8 mouse cellular contexts compared by ENCODE assay signal in the genomic region with DNA sequence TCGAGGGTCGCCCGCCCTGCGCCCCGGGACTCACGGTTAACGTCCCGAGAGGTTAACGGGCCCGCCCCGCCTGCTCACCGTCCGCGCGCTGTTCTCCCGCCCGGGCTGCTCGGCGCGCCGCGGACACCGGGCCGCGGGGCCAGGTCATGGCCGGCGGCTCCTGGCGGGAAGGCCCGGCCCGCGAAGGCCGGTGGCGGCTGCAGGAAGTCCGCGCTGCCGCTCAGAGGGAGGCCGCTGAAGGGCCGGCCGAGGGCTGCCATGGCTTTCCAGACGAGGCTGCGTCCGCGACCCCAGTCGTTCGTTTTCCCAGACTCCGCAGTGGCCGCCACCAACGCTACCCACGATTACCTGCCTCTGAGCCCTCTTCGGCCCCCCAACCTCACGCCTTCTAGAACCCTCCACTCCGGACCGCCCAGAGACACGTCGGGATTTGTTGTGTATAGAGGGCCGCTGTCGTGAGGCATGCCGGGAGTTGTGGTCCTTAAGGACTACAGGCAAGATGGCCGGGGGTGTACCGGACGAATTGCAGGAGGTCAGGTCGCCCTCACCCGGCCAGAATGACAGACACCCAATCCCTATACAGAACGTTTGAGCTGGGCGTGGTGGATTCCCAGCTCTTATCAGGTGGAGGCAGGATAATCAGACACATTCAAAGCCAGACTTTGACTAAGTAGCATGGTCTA. TPM values are rescaled to one million over a fixed set of nuclear protein-coding genes. Genes with fewer than 3 reads are reported as not detected.
DNase-seq lines count a peak whose midpoint lies in the region; ATAC-seq and TF ChIP-seq lines count a peak whose summit lies in the region.

A gene (minus strand): TSS at position 389 of the 683 bp plus-strand sequence.

- peak; percentile 78 for TF ChIP-seq EP300 in heart, adult 2 months (IDR thresholded peaks at IDR 0.05; ENCODE audit: insufficient read depth, low read depth, low read length)

- no peaks in the 10 kb centered on the region for H3K9me3 ChIP-seq in embryonic facial prominence, embryonic 14.5 days (ENCODE audit: control insufficient read depth, low read length)
- no peaks in the 10 kb centered on the region for H3K9me3 ChIP-seq in limb, embryonic 14.5 days (ENCODE audit: control insufficient read depth, low read length)
- H3K9me3 ChIP-seq in midbrain, postnatal 0 days (ENCODE audit: low read length), result no peaks in the 10 kb centered on the region

- H3K79me2 ChIP-seq in heart, adult 2 months (replicated peaks; ENCODE audit: control insufficient read depth, insufficient read depth, low read length), result 0 out of 2 replicates have a peak, but pooled peaks cover 2% of the 10 kb centered on the region

- peak; percentile 99 for ATAC-seq in embryonic facial prominence, embryonic 14.5 days (ENCODE audit: low read depth)
- peak; percentile 96 for ATAC-seq in limb, embryonic 14.5 days (ENCODE audit: low FRiP score, low read depth)
- ATAC-seq in midbrain, postnatal 0 days (ENCODE audit: low FRiP score), result peak; percentile 96

- TF ChIP-seq POLR2A in heart, adult 2 months (IDR thresholded peaks at IDR 0.05; ENCODE audit: insufficient read depth, low read depth, low read length), result peak; percentile 91
- 0 out of 2 replicates have a peak, but pooled peaks have one; percentile 64 for TF ChIP-seq POLR2A in limb, embryonic 14.5 days (IDR thresholded peaks at IDR 0.05; ENCODE audit: borderline replicate concordance, extremely low read depth, insufficient read depth, insufficient read length)

- peak within 1 kb of the TSS; percentile 90 for H3K4me3 ChIP-seq in embryonic facial prominence, embryonic 14.5 days (ENCODE audit: low read depth, low read length)
- peak within 1 kb of the TSS; percentile 81 for H3K4me3 ChIP-seq in heart, adult 2 months
- peak within 1 kb of the TSS; percentile 92 for H3K4me3 ChIP-seq in limb, embryonic 14.5 days (replicated peaks; ENCODE audit: low read length)
- H3K4me3 ChIP-seq in midbrain, postnatal 0 days (ENCODE audit: low read depth, low read length), result peak within 1 kb of the TSS; percentile 98

- DNase-seq in 3T3-L1 (ENCODE audit: low read depth, low spot score), result peak; percentile 94
- DNase-seq in adrenal gland, postnatal 4 days (ENCODE audit: low spot score in 2 of 2), result peak; percentile 54 to 78
- DNase-seq in embryonic facial prominence, embryonic 14.5 days (ENCODE audit: low spot score), result peak; percentile 97
- DNase-seq in heart, adult 2 months, result peak; percentile 93 to 96
- peak; percentile 96 for DNase-seq in kidney, adult 9 months
- peak; percentile 89 for DNase-seq in limb, embryonic 14.5 days (ENCODE audit: low spot score)
- DNase-seq in midbrain, postnatal 0 days (ENCODE audit: low spot score), result peak; percentile 91
- peak; percentile 76 to 84 for DNase-seq in spleen, postnatal 14 days (ENCODE audit: low spot score in 2 of 2)

- no peaks in the 10 kb centered on the region for H3K27me3 ChIP-seq in embryonic facial prominence, embryonic 14.5 days (replicated peaks; ENCODE audit: control insufficient read depth, insufficient read depth, low read length)
- no peaks in the 10 kb centered on the region for H3K27me3 ChIP-seq in heart, adult 2 months (ENCODE audit: control insufficient read depth, insufficient read depth, low read length)
- no peaks in the 10 kb centered on the region for H3K27me3 ChIP-seq in limb, embryonic 14.5 days (ENCODE audit: control insufficient read depth, insufficient read depth, low read length)
- H3K27me3 ChIP-seq in midbrain, postnatal 0 days (ENCODE audit: insufficient read depth, low read length), result no peaks in the 10 kb centered on the region

- H3K36me3 ChIP-seq in embryonic facial prominence, embryonic 14.5 days (ENCODE audit: control insufficient read depth, insufficient read depth, low read length), result 0 out of 2 replicates have a peak, but pooled peaks cover 18% of the 10 kb centered on the region
- H3K36me3 ChIP-seq in heart, adult 2 months (ENCODE audit: control insufficient read depth, insufficient read depth, low read length), result peaks cover 19% of the 10 kb centered on the region
- peaks cover 18% of the 10 kb centered on the region for H3K36me3 ChIP-seq in limb, embryonic 14.5 days (ENCODE audit: control insufficient read depth, insufficient read depth, low read length)
- no peaks in the 10 kb centered on the region for H3K36me3 ChIP-seq in midbrain, postnatal 0 days (ENCODE audit: insufficient read depth, low read length)

- peak within 1 kb of the TSS; percentile 69 for H3K27ac ChIP-seq in embryonic facial prominence, embryonic 14.5 days (replicated peaks; ENCODE audit: low read depth, low read length)
- peak within 1 kb of the TSS; percentile 96 for H3K27ac ChIP-seq in heart, adult 2 months
- peak within 1 kb of the TSS; percentile 71 for H3K27ac ChIP-seq in limb, embryonic 14.5 days (replicated peaks; ENCODE audit: low read depth, low read length)
- H3K27ac ChIP-seq in midbrain, postnatal 0 days (ENCODE audit: low read depth, low read length), result peak within 1 kb of the TSS; percentile 67

- peak; percentile 46 for TF ChIP-seq CTCF in heart, adult 2 months (IDR thresholded peaks at IDR 0.05)
- TF ChIP-seq CTCF in midbrain, postnatal 0 days (IDR thresholded peaks at IDR 0.05), result peak; percentile 49

- peak within 1 kb of the TSS; percentile 90 for H3K9ac ChIP-seq in embryonic facial prominence, embryonic 14.5 days (ENCODE audit: low read depth, low read length)
- peak within 1 kb of the TSS; percentile 89 for H3K9ac ChIP-seq in heart, adult 2 months (ENCODE audit: low read depth, low read length)
- peak within 1 kb of the TSS; percentile 89 for H3K9ac ChIP-seq in limb, embryonic 14.5 days (ENCODE audit: low read depth, low read length, severe bottlenecking)
- H3K9ac ChIP-seq in midbrain, postnatal 0 days (replicated peaks; ENCODE audit: low read length, poor library complexity, severe bottlenecking), result peak within 1 kb of the TSS; percentile 86

- under 1% methylated on average over 31 of the region's 65 CpGs for WGBS in embryonic facial prominence, embryonic 14.5 days
- WGBS in heart, adult 2 months, result 1% methylated on average over 65 of the region's 65 CpGs
- under 1% methylated on average over 61 of the region's 65 CpGs for WGBS in limb, embryonic 14.5 days
- WGBS in midbrain, postnatal 0 days, result under 1% methylated on average over 55 of the region's 65 CpGs

- peaks cover 7% of the 10 kb centered on the region for H3K4me1 ChIP-seq in embryonic facial prominence, embryonic 14.5 days (ENCODE audit: control insufficient read depth, insufficient read depth, low read length)
- peaks cover 5% of the 10 kb centered on the region; the same call in 1 of the 2 replicates for H3K4me1 ChIP-seq in heart, adult 2 months (ENCODE audit: control insufficient read depth, insufficient read depth, low read length)
- peaks cover 10% of the 10 kb centered on the region for H3K4me1 ChIP-seq in limb, embryonic 14.5 days (ENCODE audit: control insufficient read depth, insufficient read depth, low read length)
- H3K4me1 ChIP-seq in midbrain, postnatal 0 days (ENCODE audit: insufficient read depth, low read length), result peaks cover 8% of the 10 kb centered on the region; the same call in 1 of the 2 replicates

- intact Hi-C loops in heart, adult 2 months (cut with DNase I), result loop anchor here (1.0 to 10.0 kb wide), 3 partner anchors 21 to 343 kb away; a partner anchor contains a TSS

- H3K4me2 ChIP-seq in embryonic facial prominence, embryonic 14.5 days (ENCODE audit: low read depth, low read length), result peak within 1 kb of the TSS; percentile 75
- peak within 1 kb of the TSS; percentile 75 for H3K4me2 ChIP-seq in limb, embryonic 14.5 days (replicated peaks; ENCODE audit: low read depth, low read length, severe bottlenecking)
- H3K4me2 ChIP-seq in midbrain, postnatal 0 days (ENCODE audit: low read depth, low read length, poor library complexity, severe bottlenecking), result peak within 1 kb of the TSS; percentile 78

RNA-seq across cellular contexts. Expression of the gene that starts here (rescaled TPM):
- 10 to 100 TPM; 24.2 to 25.0 TPM for total RNA-seq in adrenal gland, postnatal 4 days (2021)
- 18.2 and 22.1 TPM in 2 replicates for polyA plus RNA-seq in embryonic facial prominence, embryonic 14.5 days (2014; fragmentation: Nextera tagmentation; extraction: Ambion mirVana)
- total RNA-seq in heart, adult 2 months (2021), result 10 to 100 TPM; 21.7 to 25.6 TPM
- 6.0 and 13.6 TPM in 2 replicates for polyA plus RNA-seq in heart, adult 2 months (2012; rRNA removed)
- polyA plus RNA-seq in limb, embryonic 14.5 days (2012; rRNA removed), result 18.9 and 19.6 TPM in 2 replicates
- 20.9 and 21.8 TPM in 2 replicates for polyA plus RNA-seq in limb, embryonic 14.5 days (2014; fragmentation: Nextera tagmentation; extraction: Ambion mirVana)
- 8.2 and 13.0 TPM in 2 replicates for total RNA-seq in midbrain, postnatal 0 days (2014; rRNA removed)
- polyA plus RNA-seq in midbrain, postnatal 0 days (2015; fragmentation: Nextera tagmentation; extraction: Ambion mirVana), result 4.9 and 6.1 TPM in 2 replicates

Comparison
In these comparisons a context has a peak if more than half of its experiments do, and no peak if none do; other contexts are left out.
1. Peak in every context shown above with its lines: DNase-seq, ATAC-seq, H3K4me3 ChIP-seq and H3K27ac ChIP-seq.